Mouse (Mus musculus): ENCODE results near the gene Trmt2a. TPM values are rescaled to one million over a fixed set of nuclear protein-coding genes. Genes with fewer than 3 reads are reported as not detected.

Trmt2a gene
- total RNA-seq, 1 experiment from 2014 or later = 86.8 TPM

- no peak for ATAC-seq (replicated peaks in 1 of 2; ENCODE audit: insufficient read depth in 1 of 2, low FRiP score in 2 of 2, low TSS enrichment in 1 of 2, low read depth in 1 of 2, poor library complexity in 2 of 2, severe bottlenecking in 2 of 2)
These were observed 20.5 kb upstream of the Trmt2a start for GRCm38 (mm10) chr16:18227897-18228422.

- no peak for ATAC-seq (replicated peaks in 1 of 2; ENCODE audit: insufficient read depth in 1 of 2, low FRiP score in 2 of 2, low TSS enrichment in 1 of 2, low read depth in 1 of 2, poor library complexity in 2 of 2, severe bottlenecking in 2 of 2)
These were observed 19.6 kb upstream of the Trmt2a start for GRCm38 (mm10) chr16:18228856-18229255.

DNA sequence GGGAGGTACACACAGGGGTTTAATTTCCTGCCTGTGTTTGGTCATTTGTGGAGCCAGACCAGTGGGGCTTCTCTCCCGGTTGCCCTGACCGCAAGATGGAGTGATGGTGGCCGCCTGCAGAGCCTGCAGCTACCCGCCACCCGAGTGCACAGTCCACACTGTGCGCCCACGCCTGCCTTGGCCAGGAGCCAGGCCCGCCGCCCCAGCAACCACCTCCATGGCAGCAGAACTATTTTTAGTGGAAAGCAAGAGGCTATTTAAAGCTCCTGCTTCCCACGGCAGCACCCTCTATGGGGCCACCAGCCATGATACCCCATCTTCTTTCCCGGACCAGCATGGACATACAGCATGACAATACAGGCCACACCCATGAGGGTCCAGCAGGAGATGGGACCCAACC lies 18.9 kb upstream of the Trmt2a start:
- ATAC-seq (replicated peaks in 1 of 2; ENCODE audit: insufficient read depth in 1 of 2, low FRiP score in 2 of 2, low TSS enrichment in 1 of 2, low read depth in 1 of 2, poor library complexity in 2 of 2, severe bottlenecking in 2 of 2) = no peak

DNA sequence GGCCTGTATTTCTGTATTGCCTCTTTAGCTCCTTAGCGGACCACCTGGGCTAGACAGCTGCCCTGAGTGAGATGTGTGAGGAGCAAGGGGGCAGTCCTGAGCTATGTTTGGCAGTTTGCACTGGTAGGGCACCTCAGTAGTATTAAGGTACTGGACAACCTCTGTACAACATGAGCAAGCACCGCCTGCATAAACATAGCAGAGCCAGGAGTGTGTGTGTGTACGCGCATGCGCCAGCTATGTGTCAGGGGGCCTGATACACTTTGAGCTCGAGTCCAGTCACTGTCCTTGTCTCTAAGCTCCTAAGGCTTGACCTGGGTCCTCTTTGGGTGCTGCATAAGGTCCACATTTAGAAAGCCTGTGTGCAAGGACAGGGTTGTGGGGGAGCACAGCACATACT lies 17.9 kb upstream of the Trmt2a start:
- ATAC-seq (replicated peaks in 1 of 2; ENCODE audit: insufficient read depth in 1 of 2, low FRiP score in 2 of 2, low TSS enrichment in 1 of 2, low read depth in 1 of 2, poor library complexity in 2 of 2, severe bottlenecking in 2 of 2) = no peak

DNA sequence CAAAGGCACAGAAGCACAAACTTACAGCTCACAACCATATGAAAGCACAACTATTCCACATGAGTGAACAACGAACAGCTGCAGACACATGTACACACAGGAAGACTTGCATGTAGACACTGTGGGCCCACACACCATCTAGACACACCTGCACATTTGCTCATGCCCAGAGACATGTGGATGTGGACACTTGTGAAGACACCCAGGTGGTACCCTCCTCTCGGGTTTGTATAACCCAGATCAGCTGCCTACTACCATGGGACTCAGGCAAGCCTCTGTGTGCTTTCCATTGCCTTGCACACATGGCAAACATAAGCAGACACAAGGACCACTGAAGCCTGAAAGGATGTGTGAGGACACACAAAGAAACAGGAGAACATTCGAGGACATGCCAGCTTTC lies 17.4 kb upstream of the Trmt2a start:
- ATAC-seq (replicated peaks in 1 of 2; ENCODE audit: insufficient read depth in 1 of 2, low FRiP score in 2 of 2, low TSS enrichment in 1 of 2, low read depth in 1 of 2, poor library complexity in 2 of 2, severe bottlenecking in 2 of 2) = no peak

- ATAC-seq (replicated peaks in 1 of 2; ENCODE audit: insufficient read depth in 1 of 2, low FRiP score in 2 of 2, low TSS enrichment in 1 of 2, low read depth in 1 of 2, poor library complexity in 2 of 2, severe bottlenecking in 2 of 2) = no peak
These were observed 17.0 kb upstream of the Trmt2a start for GRCm38 (mm10) chr16:18231451-18231850.

DNA sequence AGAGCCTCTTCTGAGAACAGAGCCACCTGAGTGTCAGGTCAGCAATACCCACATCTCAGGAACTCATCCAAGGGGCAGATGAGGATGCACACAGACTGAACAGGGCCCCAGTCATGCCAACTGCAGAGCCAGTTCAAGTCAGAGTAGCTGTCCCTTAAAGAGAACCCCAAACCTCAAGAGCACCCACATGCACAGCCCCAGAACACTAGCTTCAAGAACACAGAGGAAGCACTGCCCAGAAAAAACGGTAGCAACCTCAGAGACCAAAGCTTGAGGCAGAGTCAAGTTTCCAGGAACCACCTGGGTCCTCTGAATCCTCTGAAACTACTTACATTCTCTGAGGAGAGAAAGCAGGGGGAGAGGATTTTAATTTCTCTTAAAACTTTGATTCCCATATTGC lies 15.0 kb upstream of the Trmt2a start:
- peak in 1 of 2 experiments; percentile 47; a peak in 1 of 4 replicates for ATAC-seq (replicated peaks in 1 of 2; ENCODE audit: insufficient read depth in 1 of 2, low FRiP score in 2 of 2, low TSS enrichment in 1 of 2, low read depth in 1 of 2, poor library complexity in 2 of 2, severe bottlenecking in 2 of 2)

DNA sequence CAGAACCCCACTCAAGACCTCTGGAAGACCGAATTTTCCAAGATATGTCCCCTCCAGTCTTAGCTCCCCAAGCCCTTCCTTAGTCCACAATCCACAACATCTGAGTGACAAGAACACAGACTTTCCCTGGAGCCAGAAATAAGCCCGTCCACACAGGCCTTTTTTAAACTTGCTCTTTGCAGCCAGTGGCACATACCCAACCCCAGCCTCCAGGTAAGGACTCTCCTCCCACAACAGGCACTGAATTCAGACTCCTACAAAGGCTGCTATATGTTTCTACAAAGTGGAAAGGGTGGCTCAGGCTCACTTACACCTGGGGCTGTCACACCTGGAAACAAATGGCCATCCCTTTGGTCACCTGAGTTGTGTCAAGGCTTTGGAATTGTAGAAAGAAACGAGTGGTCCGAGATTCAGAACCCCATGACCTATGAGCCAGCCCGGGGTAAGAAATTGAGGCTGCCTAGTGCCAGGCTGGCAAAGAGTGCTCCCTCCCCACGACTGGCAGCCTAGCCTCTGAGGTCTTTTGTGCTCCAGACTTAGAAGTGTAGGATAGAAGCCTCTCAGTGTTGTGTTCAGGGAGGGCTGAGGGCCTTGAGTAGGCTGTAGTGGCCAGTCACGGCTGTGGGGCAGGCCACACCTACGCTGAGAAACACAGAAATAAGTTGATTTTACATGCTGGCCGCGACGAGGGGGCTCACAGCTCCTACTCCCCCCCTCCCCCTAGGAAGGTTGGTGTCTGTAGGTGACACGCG lies 14.4 kb upstream of the Trmt2a start:
- ATAC-seq (replicated peaks in 1 of 2; ENCODE audit: insufficient read depth in 1 of 2, low FRiP score in 2 of 2, low TSS enrichment in 1 of 2, low read depth in 1 of 2, poor library complexity in 2 of 2, severe bottlenecking in 2 of 2) = no peak

GRCm38 (mm10) chr16:18234671-18235388 lies 13.6 kb upstream of the Trmt2a start, which contains the start of gene Zdhhc8:
Zdhhc8 (minus strand) TSS chr16:18235136.
- ATAC-seq (replicated peaks in 1 of 2; ENCODE audit: insufficient read depth in 1 of 2, low FRiP score in 2 of 2, low TSS enrichment in 1 of 2, low read depth in 1 of 2, poor library complexity in 2 of 2, severe bottlenecking in 2 of 2) = peak; percentile 33 to 42

GRCm38 (mm10) chr16:18235389-18236065 lies 13.0 kb upstream of the Trmt2a start:
- ATAC-seq (replicated peaks in 1 of 2; ENCODE audit: insufficient read depth in 1 of 2, low FRiP score in 2 of 2, low TSS enrichment in 1 of 2, low read depth in 1 of 2, poor library complexity in 2 of 2, severe bottlenecking in 2 of 2) = peak; percentile 17 to 30

- ATAC-seq (replicated peaks in 1 of 2; ENCODE audit: insufficient read depth in 1 of 2, low FRiP score in 2 of 2, low TSS enrichment in 1 of 2, low read depth in 1 of 2, poor library complexity in 2 of 2, severe bottlenecking in 2 of 2) = no peak
These were observed 11.6 kb upstream of the Trmt2a start for GRCm38 (mm10) chr16:18236676-18237501.

- no peak for ATAC-seq (replicated peaks in 1 of 2; ENCODE audit: insufficient read depth in 1 of 2, low FRiP score in 2 of 2, low TSS enrichment in 1 of 2, low read depth in 1 of 2, poor library complexity in 2 of 2, severe bottlenecking in 2 of 2)
These were observed 6.9 kb upstream of the Trmt2a start for GRCm38 (mm10) chr16:18241581-18241980.

DNA sequence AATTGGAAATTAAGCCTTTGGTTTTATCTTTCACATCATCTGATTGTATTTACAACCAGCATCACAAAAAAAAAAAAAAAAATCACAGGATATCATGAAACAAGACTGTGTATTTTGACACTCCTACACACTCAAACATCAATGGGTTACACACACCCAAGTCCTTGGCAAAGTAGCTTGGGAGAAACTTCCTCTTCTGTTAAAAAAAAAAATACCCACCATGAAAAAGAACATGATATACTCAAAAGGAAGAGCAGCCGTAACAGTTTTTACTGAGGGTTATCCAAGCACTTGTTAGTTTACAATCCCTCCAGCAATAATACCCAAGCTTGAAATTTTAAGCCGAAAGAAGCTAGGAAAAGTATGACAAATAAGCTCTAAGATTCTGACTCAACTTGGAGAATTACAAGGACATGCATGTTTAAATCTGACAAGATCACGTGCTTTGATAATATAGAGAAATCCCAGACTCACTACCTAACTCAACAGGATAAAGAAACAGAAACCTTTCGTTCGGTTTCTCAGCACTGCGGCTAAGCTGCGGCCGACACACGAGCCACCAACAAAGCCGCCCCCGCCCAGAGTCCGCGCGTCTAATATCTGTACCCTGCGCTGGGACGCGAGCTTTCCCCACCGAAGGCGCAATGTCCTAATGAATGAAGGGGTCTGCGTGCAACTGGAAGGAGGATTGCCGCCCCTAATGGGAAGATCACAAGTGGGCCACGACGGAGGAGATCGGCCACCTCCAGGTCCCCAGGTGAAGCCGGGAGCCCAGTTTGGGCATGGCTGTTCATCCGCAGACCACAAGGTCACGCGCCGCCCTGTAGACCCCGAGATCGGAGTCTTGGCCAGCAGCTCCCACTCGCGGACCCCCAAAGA lies 719 bp upstream of the Trmt2a start:
- ATAC-seq (replicated peaks in 1 of 2; ENCODE audit: insufficient read depth in 1 of 2, low FRiP score in 2 of 2, low TSS enrichment in 1 of 2, low read depth in 1 of 2, poor library complexity in 2 of 2, severe bottlenecking in 2 of 2) = no peak

GRCm38 (mm10) chr16:18249364-18249967 lies 987 bp downstream of the Trmt2a start:
- peak; percentile 75 to 76 for ATAC-seq (replicated peaks in 1 of 2; ENCODE audit: insufficient read depth in 1 of 2, low FRiP score in 2 of 2, low TSS enrichment in 1 of 2, low read depth in 1 of 2, poor library complexity in 2 of 2, severe bottlenecking in 2 of 2)

DNA sequence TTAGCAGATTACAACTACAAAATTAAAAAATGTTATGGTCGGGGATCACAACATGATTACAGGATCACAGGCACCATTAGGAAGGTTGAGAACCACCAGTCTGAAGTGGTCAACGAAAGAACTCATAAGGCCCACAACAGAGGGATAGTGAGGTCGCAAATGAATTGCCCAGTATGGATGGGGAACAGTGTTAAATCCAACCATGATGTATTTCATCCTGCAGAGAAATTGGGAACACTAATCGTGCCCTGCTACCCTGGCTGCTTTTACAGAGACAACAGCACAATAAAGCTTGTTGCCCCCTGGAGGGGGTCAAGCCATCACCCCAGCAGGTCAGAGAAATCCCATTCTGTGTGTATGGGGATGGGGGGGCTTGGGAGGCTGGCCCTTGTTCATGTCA lies 1.8 kb downstream of the Trmt2a start:
- ATAC-seq (replicated peaks in 1 of 2; ENCODE audit: insufficient read depth in 1 of 2, low FRiP score in 2 of 2, low TSS enrichment in 1 of 2, low read depth in 1 of 2, poor library complexity in 2 of 2, severe bottlenecking in 2 of 2) = no peak

Measured in hematopoietic stem cell, adult 5-6 weeks (primary cell).